Mouse (Mus musculus): ENCODE measurements around the gene Mterf4.
A peak's percentile ranks its signal among the peaks of the same experiment; 100 is the strongest.

Gene Mterf4

DNA sequence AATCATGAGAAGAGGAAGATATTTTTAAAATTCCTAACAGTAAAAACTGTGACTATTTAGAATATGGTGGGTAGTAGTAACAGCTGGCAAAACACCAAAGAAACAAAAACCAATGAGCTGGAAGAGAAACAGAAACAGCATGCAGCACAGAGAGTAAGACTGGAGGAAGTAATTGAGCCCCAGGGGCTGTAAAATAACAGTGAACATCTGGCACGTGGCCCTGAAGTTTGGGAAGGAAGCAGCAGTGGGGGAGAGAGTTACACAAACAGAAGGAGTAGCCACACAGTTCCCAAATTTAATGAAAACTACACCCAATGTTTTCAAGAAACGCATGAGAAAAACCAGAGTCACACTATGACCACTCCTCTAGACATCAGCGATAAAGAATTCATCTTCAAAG, 38.5 kb downstream of the Mterf4 start:
- peak; percentile 46 to 47 for DNase-seq

- DNase-seq: no peak
Observed at GRCm38 (mm10) chr1:93257560-93257959, 48.2 kb downstream of the Mterf4 start.

DNA sequence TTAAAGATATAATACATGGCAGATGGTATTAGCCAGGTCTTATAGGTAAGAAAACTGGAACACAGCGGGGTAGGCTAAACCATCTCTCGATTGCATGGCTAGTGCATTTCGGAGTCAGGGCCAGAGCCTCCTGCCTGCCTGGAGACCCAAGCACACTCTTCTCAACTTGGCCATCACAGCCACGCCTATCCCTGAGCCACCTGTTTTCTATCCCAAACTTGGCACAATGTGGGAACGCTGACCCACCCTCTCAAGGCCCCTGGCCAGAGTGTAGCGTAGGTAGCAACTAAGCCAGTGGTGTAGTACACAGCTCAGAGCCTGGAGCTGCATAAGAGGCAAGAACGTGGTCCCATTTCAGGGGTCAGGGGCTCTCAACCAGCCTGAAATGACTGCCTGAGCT, 50.0 kb downstream of the Mterf4 start:
- no peak for DNase-seq

DNA sequence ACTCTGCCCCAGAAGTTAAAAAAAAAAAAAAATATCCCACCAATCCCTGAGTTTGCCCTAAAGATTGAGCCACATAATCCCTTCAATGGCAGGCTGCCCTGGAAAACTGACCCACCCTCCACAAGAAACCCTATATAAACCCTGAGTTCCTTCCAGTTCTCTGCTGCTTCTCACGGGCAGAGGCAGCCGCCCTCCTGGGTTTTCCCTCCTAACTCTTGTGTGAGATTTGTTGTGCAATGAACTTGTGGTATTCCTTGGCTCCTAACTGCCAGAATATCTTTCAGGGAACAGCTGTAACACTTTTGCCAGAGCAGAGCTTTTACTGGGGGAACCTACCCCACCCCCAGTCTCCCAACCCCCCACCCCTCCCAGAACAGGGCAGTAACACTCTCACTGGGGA, 53.1 kb downstream of the Mterf4 start:
- no peak for DNase-seq
